Mouse (Mus musculus) liver, embryonic 14.5 days (tissue): Measurements from ENCODE around the gene Hsd17b6.

Experiments used
- CTCF ChIP-seq: IDR thresholded peaks from 2 replicates; pipeline ENCODE4 v1.5.1; 2016; ENCODE audit warnings: antibody characterized with exemption, low read depth, control low read depth
- EP300 ChIP-seq: IDR thresholded peaks from 2 replicates; pipeline ENCODE4 v1.6.1; 2016; ENCODE audit warnings: antibody characterized with exemption, low read depth

GRCm38 (mm10) chr10:128043041-128043835, 35.8 kb upstream of the Hsd17b6 start:
- TF ChIP-seq CTCF (no peak), EP300 (no peak)
